Mouse (Mus musculus): ENCODE data around the gene Apol10b. TPM values are rescaled to one million over a fixed set of nuclear protein-coding genes. Genes with fewer than 3 reads are reported as not detected.
"Not testable (repeated sequence)": the region's sequence is repeated elsewhere in the genome, so short reads cannot be mapped to it uniquely, and the experiment has no call there.

The Apol10b gene
- polyA plus RNA-seq (2015; fragmentation: Nextera tagmentation; extraction: Ambion mirVana), result not detected in 2 replicates

- 38% methylated on average over 5 of the region's 5 CpGs for WGBS (ENCODE audit: insufficient replicate concordance)
- H3K4me2 ChIP-seq, result no peak within 1 kb of the TSS
- H3K9ac ChIP-seq, result no peak within 1 kb of the TSS
- no peaks in the 10 kb centered on the region for H3K36me3 ChIP-seq (replicated peaks)
- H3K27me3 ChIP-seq, result no peaks in the 10 kb centered on the region; the same call in 1 of the 2 replicates
- H3K4me3 ChIP-seq (replicated peaks), result no peak within 1 kb of the TSS
- no peaks in the 10 kb centered on the region for H3K9me3 ChIP-seq (replicated peaks)
- no peaks in the 10 kb centered on the region for H3K4me1 ChIP-seq (replicated peaks)
- ATAC-seq (ENCODE audit: insufficient read depth), result no peak
- no peak within 1 kb of the TSS for H3K27ac ChIP-seq (replicated peaks)
Measured at GRCm38 (mm10) chr15:77595961-77596360, at the start of gene Apol10b. Apol10b (minus strand) TSS chr15:77596125.

DNA sequence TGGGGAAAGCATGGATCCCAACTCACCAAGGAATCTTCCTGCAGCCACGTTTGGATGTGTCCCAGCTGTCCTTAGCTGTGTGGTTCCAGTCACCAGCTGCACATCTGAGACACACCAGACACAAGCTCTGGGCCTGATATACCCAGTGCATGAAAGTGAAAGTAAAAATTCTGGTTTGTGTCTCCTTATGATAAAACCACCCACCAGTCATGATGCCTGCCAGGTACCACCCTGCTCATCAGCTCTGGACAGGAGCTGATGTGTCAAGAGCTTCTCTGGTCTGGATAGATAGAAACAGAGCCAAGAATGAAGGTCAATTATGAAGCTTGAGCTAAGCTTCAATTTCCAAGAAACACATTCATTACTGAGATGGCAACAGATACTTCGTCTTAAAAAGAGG lies 47.3 kb upstream of the Apol10b start, which contains the start of gene Apol11b:
Gene Apol11b, minus strand, starts transcription at position 111 of the 400 bp plus-strand sequence.
- not testable (repeated sequence) for H3K4me1 ChIP-seq (replicated peaks)

GRCm38 (mm10) chr15:77629822-77630221 lies 33.9 kb upstream of the Apol10b start:
- H3K4me2 ChIP-seq; H3K4me1 ChIP-seq (replicated peaks); H3K36me3 ChIP-seq (replicated peaks); H3K9me3 ChIP-seq (replicated peaks); H3K4me3 ChIP-seq (replicated peaks); H3K27ac ChIP-seq (replicated peaks); ATAC-seq (ENCODE audit: insufficient read depth); H3K27me3 ChIP-seq; H3K9ac ChIP-seq: not testable (repeated sequence)
- 44% methylated on average over 3 of the region's 3 CpGs for WGBS (ENCODE audit: insufficient replicate concordance)

More for the DNA sequence above, 47.3 kb upstream of the Apol10b start, which contains the start of gene Apol11b:
- not testable (repeated sequence) for H3K27me3 ChIP-seq; H3K36me3 ChIP-seq (replicated peaks); H3K9me3 ChIP-seq (replicated peaks); H3K4me2 ChIP-seq; H3K27ac ChIP-seq (replicated peaks); H3K4me3 ChIP-seq (replicated peaks); ATAC-seq (ENCODE audit: insufficient read depth); H3K9ac ChIP-seq
- WGBS (ENCODE audit: insufficient replicate concordance), result 40% methylated on average over 2 of the region's 2 CpGs

DNA sequence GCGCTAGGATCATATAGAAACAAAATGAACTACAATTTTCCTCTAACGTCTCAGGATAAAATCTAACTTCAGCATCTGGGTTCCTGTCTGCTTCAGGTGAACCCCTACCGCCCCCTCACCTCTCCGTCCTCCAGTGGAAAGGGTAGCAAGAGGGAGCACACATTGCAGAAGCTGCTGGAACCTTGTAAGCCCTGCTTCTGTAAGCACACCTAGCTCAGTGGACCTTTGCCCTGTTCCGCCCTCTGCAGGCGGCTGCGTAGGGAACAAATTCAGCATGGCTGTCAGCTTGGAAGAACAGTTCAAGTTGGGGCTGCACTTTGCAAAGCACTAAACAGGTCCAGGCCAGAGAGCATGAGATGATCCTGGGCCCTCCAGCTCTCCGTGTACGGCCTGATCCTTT lies 32.7 kb upstream of the Apol10b start:
- WGBS (ENCODE audit: insufficient replicate concordance), result 44% methylated on average over 9 of the region's 9 CpGs
- not testable (repeated sequence) for H3K9ac ChIP-seq; H3K4me1 ChIP-seq (replicated peaks); H3K4me3 ChIP-seq (replicated peaks); H3K27ac ChIP-seq (replicated peaks); H3K36me3 ChIP-seq (replicated peaks); ATAC-seq (ENCODE audit: insufficient read depth); H3K27me3 ChIP-seq; H3K9me3 ChIP-seq (replicated peaks); H3K4me2 ChIP-seq

- H3K27ac ChIP-seq (replicated peaks); H3K9ac ChIP-seq; H3K4me2 ChIP-seq; H3K36me3 ChIP-seq (replicated peaks); H3K4me3 ChIP-seq (replicated peaks); H3K4me1 ChIP-seq (replicated peaks); ATAC-seq (ENCODE audit: insufficient read depth); H3K27me3 ChIP-seq; H3K9me3 ChIP-seq (replicated peaks): not testable (repeated sequence)
- WGBS (ENCODE audit: insufficient replicate concordance), result 32% methylated on average over 4 of the region's 4 CpGs
Measured at GRCm38 (mm10) chr15:77626471-77626870, 30.5 kb upstream of the Apol10b start.

DNA sequence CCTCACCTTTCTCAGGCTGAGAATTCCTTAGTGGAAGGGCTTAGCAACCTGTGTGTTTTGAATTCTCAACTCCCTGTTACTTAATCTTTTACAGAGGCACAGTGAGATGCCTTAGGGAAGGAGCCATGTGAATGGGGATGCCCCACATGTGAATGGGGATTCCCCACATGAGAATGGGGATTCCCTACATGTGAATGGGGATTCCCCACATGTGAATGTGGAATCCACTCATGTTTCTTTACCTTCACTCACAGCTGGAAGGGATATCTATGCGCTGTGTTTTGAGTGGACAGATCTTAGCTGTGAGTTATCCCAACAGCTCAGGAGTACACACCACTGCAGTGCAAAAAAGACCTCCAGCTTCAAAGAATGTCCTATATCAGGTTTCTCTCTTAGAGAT lies 28.8 kb upstream of the Apol10b start:
- ATAC-seq (ENCODE audit: insufficient read depth), result no peak
- Histone ChIP-seq H3K9ac (no peak overlapping the region), H3K4me2 (no peak overlapping the region), H3K9me3 (replicated peaks) (no peaks in the 10 kb centered on the region), H3K4me1 (replicated peaks) (no peaks in the 10 kb centered on the region), H3K27me3 (no peaks in the 10 kb centered on the region), H3K4me3 (replicated peaks) (no peak overlapping the region), H3K27ac (replicated peaks) (no peak overlapping the region), H3K36me3 (replicated peaks) (no peaks in the 10 kb centered on the region)
- WGBS (ENCODE audit: insufficient replicate concordance), result 63% methylated on average over 1 of the region's 1 CpGs

- Histone ChIP-seq H3K27ac (replicated peaks) (no peak overlapping the region), H3K9me3 (replicated peaks) (no peaks in the 10 kb centered on the region), H3K36me3 (replicated peaks) (no peaks in the 10 kb centered on the region), H3K4me3 (replicated peaks) (no peak overlapping the region), H3K9ac (no peak overlapping the region), H3K4me2 (no peak overlapping the region), H3K4me1 (replicated peaks) (no peaks in the 10 kb centered on the region), H3K27me3 (no peaks in the 10 kb centered on the region)
- 74% methylated on average over 3 of the region's 3 CpGs for WGBS (ENCODE audit: insufficient replicate concordance)
- ATAC-seq (ENCODE audit: insufficient read depth), result no peak
Measured at GRCm38 (mm10) chr15:77606069-77606468, 10.1 kb upstream of the Apol10b start.

DNA sequence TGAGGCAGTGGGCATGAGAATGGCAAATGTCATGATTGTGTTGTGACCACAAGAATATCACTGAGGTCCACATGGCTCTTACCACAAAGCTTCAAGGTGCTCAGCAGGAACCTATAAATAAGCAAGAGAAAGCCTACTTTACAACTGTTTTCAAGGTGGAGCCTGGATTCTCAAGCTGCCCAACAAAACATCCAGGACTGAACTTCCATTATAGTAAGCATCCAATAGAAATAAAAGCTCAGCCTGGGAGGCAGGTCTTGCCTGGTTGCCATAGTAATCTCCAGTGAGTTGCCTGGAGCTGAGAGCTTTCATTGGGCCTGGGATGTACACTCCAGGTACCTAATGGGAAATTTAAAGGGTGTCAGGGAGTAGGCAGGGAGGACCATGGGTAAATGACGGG lies 3.0 kb upstream of the Apol10b start, which contains the start of gene Gm36245:
Gene Gm36245, plus strand, starts transcription at position 301 of the 400 bp plus-strand sequence.
- Histone ChIP-seq H3K4me2 (no peak within 1 kb of the TSS), H3K36me3 (replicated peaks) (no peaks in the 10 kb centered on the region), H3K9ac (no peak within 1 kb of the TSS), H3K9me3 (replicated peaks) (no peaks in the 10 kb centered on the region), H3K4me1 (replicated peaks) (no peaks in the 10 kb centered on the region), H3K27me3 (no peaks in the 10 kb centered on the region), H3K4me3 (replicated peaks) (no peak within 1 kb of the TSS), H3K27ac (replicated peaks) (no peak within 1 kb of the TSS)
- no peak for ATAC-seq (ENCODE audit: insufficient read depth)
- WGBS (ENCODE audit: insufficient replicate concordance), result 72% methylated on average over 1 of the region's 1 CpGs

DNA sequence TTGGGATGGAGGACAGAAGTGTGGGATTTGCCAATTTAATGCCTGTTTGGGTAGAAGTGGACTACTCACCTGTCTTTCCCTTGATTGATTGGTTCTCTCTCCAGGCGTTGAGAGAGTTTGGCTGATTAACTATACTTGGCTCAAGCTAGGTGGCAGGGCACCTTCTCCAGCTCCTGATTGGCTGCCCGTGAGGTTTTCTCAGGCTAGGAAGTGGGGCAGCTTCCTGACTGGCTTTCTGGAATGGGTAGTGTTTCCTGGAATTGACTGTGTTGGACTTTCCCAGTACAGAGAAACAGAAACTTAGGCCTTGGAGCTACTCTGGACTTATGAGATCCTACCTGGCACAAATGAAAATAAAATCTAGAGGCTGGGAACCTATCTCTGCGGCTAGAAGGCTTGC lies 2.5 kb upstream of the Apol10b start:
- H3K9ac ChIP-seq, result no peak overlapping the region
- no peaks in the 10 kb centered on the region for H3K36me3 ChIP-seq (replicated peaks)
- no peak for ATAC-seq (ENCODE audit: insufficient read depth)
- H3K9me3 ChIP-seq (replicated peaks), result no peaks in the 10 kb centered on the region
- H3K4me2 ChIP-seq, result no peak overlapping the region
- WGBS (ENCODE audit: insufficient replicate concordance), result 31% methylated on average over 3 of the region's 3 CpGs
- no peak overlapping the region for H3K4me3 ChIP-seq (replicated peaks)
- H3K27me3 ChIP-seq, result no peaks in the 10 kb centered on the region
- no peaks in the 10 kb centered on the region for H3K4me1 ChIP-seq (replicated peaks)
- H3K27ac ChIP-seq (replicated peaks), result no peak overlapping the region

GRCm38 (mm10) chr15:77593557-77593956 lies 2.4 kb downstream of the Apol10b start:
- H3K27me3 ChIP-seq, result no peaks in the 10 kb centered on the region; the same call in 1 of the 2 replicates
- ATAC-seq (ENCODE audit: insufficient read depth), result no peak
- H3K4me3 ChIP-seq (replicated peaks), result no peak overlapping the region
- no peak overlapping the region for H3K9ac ChIP-seq
- H3K9me3 ChIP-seq (replicated peaks), result no peaks in the 10 kb centered on the region
- H3K36me3 ChIP-seq (replicated peaks), result no peaks in the 10 kb centered on the region
- 32% methylated on average over 1 of the region's 1 CpGs for WGBS (ENCODE audit: insufficient replicate concordance)
- H3K27ac ChIP-seq (replicated peaks), result no peak overlapping the region
- H3K4me1 ChIP-seq (replicated peaks), result no peaks in the 10 kb centered on the region
- no peak overlapping the region for H3K4me2 ChIP-seq

- H3K27me3 ChIP-seq, result no peaks in the 10 kb centered on the region; the same call in 1 of the 2 replicates
- no peak overlapping the region for H3K4me3 ChIP-seq (replicated peaks)
- no peaks in the 10 kb centered on the region for H3K9me3 ChIP-seq (replicated peaks)
- H3K9ac ChIP-seq, result no peak overlapping the region
- no peak overlapping the region for H3K4me2 ChIP-seq
- no peak overlapping the region for H3K27ac ChIP-seq (replicated peaks)
- no peaks in the 10 kb centered on the region for H3K4me1 ChIP-seq (replicated peaks)
- WGBS (ENCODE audit: insufficient replicate concordance), result 45% methylated on average over 2 of the region's 2 CpGs
- ATAC-seq (ENCODE audit: insufficient read depth), result no peak
- no peaks in the 10 kb centered on the region for H3K36me3 ChIP-seq (replicated peaks)
Measured at GRCm38 (mm10) chr15:77590881-77591280, 5.0 kb downstream of the Apol10b start.

- Histone ChIP-seq H3K36me3 (replicated peaks) (no peaks in the 10 kb centered on the region), H3K4me3 (replicated peaks) (no peak overlapping the region), H3K4me1 (replicated peaks) (no peaks in the 10 kb centered on the region), H3K27ac (replicated peaks) (no peak overlapping the region), H3K27me3 (no peaks in the 10 kb centered on the region; the same call in 1 of the 2 replicates), H3K4me2 (no peak overlapping the region), H3K9ac (no peak overlapping the region), H3K9me3 (replicated peaks) (no peaks in the 10 kb centered on the region)
- no peak for ATAC-seq (ENCODE audit: insufficient read depth)
Measured at GRCm38 (mm10) chr15:77588981-77589380, 6.9 kb downstream of the Apol10b start.
